Mouse (Mus musculus) G1E (cell line): ENCODE measurements around the gene Avpr2.

Source experiments
- CTCF ChIP-seq: IDR thresholded peaks from 2 replicates; pipeline ENCODE4 v1.5.1; 2012; ENCODE audit warnings: low read depth, low read length, inconsistent platforms, mixed read lengths
- POLR2AphosphoS5 ChIP-seq: IDR thresholded peaks from 2 replicates; pipeline ENCODE4 v1.6.1; 2012; ENCODE audit warnings: low read depth, low read length, inconsistent platforms; ENCODE audit not compliant: insufficient replicate concordance
- TAL1 ChIP-seq: conservative IDR thresholded peaks from 2 replicates; pipeline ENCODE4 v1.6.1; 2012; ENCODE audit warnings: low read depth, low read length, inconsistent platforms, mixed read lengths

GRCm38 (mm10) chrX:73916945-73917344 is 25.0 kb downstream of the Avpr2 start:
- TF ChIP-seq CTCF (no peak), TAL1 (no peak), POLR2AphosphoS5 (no peak)
